Mouse (Mus musculus): Measurements from ENCODE around the gene Slc3a1. TPM values are rescaled to one million over a fixed set of nuclear protein-coding genes. Genes with fewer than 3 reads are reported as not detected.

Slc3a1 gene
- polyA plus RNA-seq, 1 experiment: not detected

GRCm38 (mm10) chr17:85013485-85013884 lies 14.7 kb upstream of the Slc3a1 start:
- peaks cover 8% of the 10 kb centered on the region for H3K4me1 ChIP-seq (ENCODE audit: control insufficient read depth)
- TF ChIP-seq TAL1 (IDR thresholded peaks at IDR 0.05; ENCODE audit: low read length): no peak
- no peak for TF ChIP-seq GATA1 (IDR thresholded peaks at IDR 0.05; ENCODE audit: low read length)
- no peaks in the 10 kb centered on the region for H3K9me3 ChIP-seq (ENCODE audit: control insufficient read depth, low read length)
- peaks cover 60% of the 10 kb centered on the region for H3K36me3 ChIP-seq (ENCODE audit: control insufficient read depth)
- no peak overlapping the region for H3K4me3 ChIP-seq (replicated peaks)
- H3K27me3 ChIP-seq (ENCODE audit: control insufficient read depth): no peaks in the 10 kb centered on the region

DNA sequence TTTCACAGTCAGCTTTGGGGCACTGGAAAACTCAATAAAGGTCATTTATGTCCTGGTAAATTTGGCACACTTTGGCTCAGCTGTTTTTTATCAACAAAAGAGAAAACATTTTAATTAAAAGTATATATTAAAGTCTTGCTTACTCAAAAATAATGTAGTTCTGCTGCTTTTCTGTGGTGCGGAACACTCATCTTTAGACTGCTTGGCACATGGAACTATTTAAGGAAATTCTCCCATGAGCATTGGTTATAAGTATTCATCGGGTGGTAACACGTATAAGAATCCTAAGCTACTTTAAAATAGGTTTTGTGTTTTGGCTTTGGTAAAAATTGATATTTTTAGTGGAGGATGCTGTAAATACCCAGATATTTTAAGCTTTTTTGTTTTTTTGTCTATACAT lies 13.5 kb upstream of the Slc3a1 start:
- TF ChIP-seq GATA1 (IDR thresholded peaks at IDR 0.05; ENCODE audit: low read length): no peak
- no peak for TF ChIP-seq TAL1 (IDR thresholded peaks at IDR 0.05; ENCODE audit: low read length)
- no peaks in the 10 kb centered on the region for H3K9me3 ChIP-seq (ENCODE audit: control insufficient read depth, low read length)
- H3K36me3 ChIP-seq (ENCODE audit: control insufficient read depth): peaks cover 52% of the 10 kb centered on the region

GRCm38 (mm10) chr17:85018344-85018743 lies 9.8 kb upstream of the Slc3a1 start:
- TF ChIP-seq GATA1 (IDR thresholded peaks at IDR 0.05; ENCODE audit: low read length): no peak; the same call in 1 of the 2 replicates
- no peak for TF ChIP-seq TAL1 (IDR thresholded peaks at IDR 0.05; ENCODE audit: low read length)
- Histone ChIP-seq H3K4me1 (ENCODE audit: control insufficient read depth) (peaks cover 15% of the 10 kb centered on the region), H3K27me3 (ENCODE audit: control insufficient read depth) (no peaks in the 10 kb centered on the region), H3K4me3 (replicated peaks) (no peak overlapping the region), H3K9me3 (ENCODE audit: control insufficient read depth, low read length) (no peaks in the 10 kb centered on the region), H3K36me3 (ENCODE audit: control insufficient read depth) (peaks cover 29% of the 10 kb centered on the region)

More for the DNA sequence above, 13.5 kb upstream of the Slc3a1 start:
- Histone ChIP-seq H3K27me3 (ENCODE audit: control insufficient read depth) (no peaks in the 10 kb centered on the region), H3K4me1 (ENCODE audit: control insufficient read depth) (peaks cover 15% of the 10 kb centered on the region), H3K4me3 (replicated peaks) (no peak overlapping the region)

DNA sequence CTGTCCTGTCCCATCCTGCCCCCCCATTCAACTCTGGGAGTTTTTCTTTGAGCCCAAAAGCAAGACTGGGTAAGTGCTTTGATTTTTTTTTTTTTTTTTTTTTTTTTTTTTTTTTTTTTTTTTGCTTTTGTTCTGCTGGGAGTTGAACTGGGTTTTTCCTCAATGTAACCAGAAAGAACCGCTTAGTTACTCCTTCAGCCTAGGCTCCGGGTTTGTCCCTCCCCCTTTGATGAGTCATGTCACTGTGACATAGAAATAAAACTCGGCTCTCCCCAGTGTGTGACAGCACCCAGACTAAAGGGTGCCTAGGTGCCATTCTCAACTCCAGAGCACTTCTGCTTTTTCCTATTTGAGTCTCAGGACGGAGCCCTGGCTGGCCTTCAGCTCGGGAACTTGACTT lies 9.4 kb upstream of the Slc3a1 start:
- H3K36me3 ChIP-seq (ENCODE audit: control insufficient read depth): peaks cover 26% of the 10 kb centered on the region
- no peak for TF ChIP-seq GATA1 (IDR thresholded peaks at IDR 0.05; ENCODE audit: low read length)
- H3K9me3 ChIP-seq (ENCODE audit: control insufficient read depth, low read length): no peaks in the 10 kb centered on the region

DNA sequence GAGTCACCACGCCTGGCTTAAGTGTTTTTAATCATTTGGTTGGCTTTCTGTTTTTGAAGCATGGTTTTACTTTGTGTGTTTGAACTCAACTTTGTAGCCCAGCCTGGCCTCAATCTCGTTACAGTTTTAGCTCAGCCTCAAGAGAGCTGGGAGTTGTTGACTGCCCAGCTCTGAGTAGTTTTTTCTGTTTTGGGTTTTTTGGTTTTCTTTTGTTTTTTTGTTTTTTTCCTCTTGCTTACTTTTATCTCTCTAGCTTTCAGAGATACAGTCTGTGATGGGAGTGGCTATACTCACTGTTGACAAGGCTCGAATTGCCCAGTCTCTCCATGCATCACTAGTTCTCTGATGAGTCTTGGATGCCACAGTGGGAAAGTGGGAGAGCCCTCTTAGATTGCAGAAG lies 7.8 kb upstream of the Slc3a1 start:
- peaks cover 15% of the 10 kb centered on the region for H3K4me1 ChIP-seq (ENCODE audit: control insufficient read depth)
- H3K36me3 ChIP-seq (ENCODE audit: control insufficient read depth): peaks cover 28% of the 10 kb centered on the region
- TF ChIP-seq TAL1 (IDR thresholded peaks at IDR 0.05; ENCODE audit: low read length): no peak
- no peak for TF ChIP-seq GATA1 (IDR thresholded peaks at IDR 0.05; ENCODE audit: low read length)
- H3K9me3 ChIP-seq (ENCODE audit: control insufficient read depth, low read length): no peaks in the 10 kb centered on the region
- H3K27me3 ChIP-seq (ENCODE audit: control insufficient read depth): no peaks in the 10 kb centered on the region
- H3K4me3 ChIP-seq (replicated peaks): no peak overlapping the region

More for the DNA sequence above, 9.4 kb upstream of the Slc3a1 start:
- Histone ChIP-seq H3K4me3 (replicated peaks) (no peak overlapping the region), H3K4me1 (ENCODE audit: control insufficient read depth) (peaks cover 15% of the 10 kb centered on the region), H3K27me3 (ENCODE audit: control insufficient read depth) (no peaks in the 10 kb centered on the region)

- no peaks in the 10 kb centered on the region for H3K9me3 ChIP-seq (ENCODE audit: control insufficient read depth, low read length)
- H3K4me3 ChIP-seq (replicated peaks): no peak overlapping the region
- TF ChIP-seq TAL1 (IDR thresholded peaks at IDR 0.05; ENCODE audit: low read length) (no peak), GATA1 (IDR thresholded peaks at IDR 0.05; ENCODE audit: low read length) (no peak)
Observed at GRCm38 (mm10) chr17:85023247-85024167, 4.7 kb upstream of the Slc3a1 start.

GRCm38 (mm10) chr17:85024237-85024636 lies 3.9 kb upstream of the Slc3a1 start:
- Histone ChIP-seq H3K27me3 (ENCODE audit: control insufficient read depth) (no peaks in the 10 kb centered on the region), H3K36me3 (ENCODE audit: control insufficient read depth) (peaks cover 17% of the 10 kb centered on the region), H3K4me3 (replicated peaks) (no peak overlapping the region), H3K4me1 (ENCODE audit: control insufficient read depth) (peaks cover under 1% of the 10 kb centered on the region), H3K9me3 (ENCODE audit: control insufficient read depth, low read length) (no peaks in the 10 kb centered on the region)
- TF ChIP-seq GATA1 (IDR thresholded peaks at IDR 0.05; ENCODE audit: low read length) (no peak), TAL1 (IDR thresholded peaks at IDR 0.05; ENCODE audit: low read length) (no peak)

More at GRCm38 (mm10) chr17:85023247-85024167, 4.7 kb upstream of the Slc3a1 start:
- peaks cover 17% of the 10 kb centered on the region for H3K36me3 ChIP-seq (ENCODE audit: control insufficient read depth)
- H3K27me3 ChIP-seq (ENCODE audit: control insufficient read depth): no peaks in the 10 kb centered on the region
- H3K4me1 ChIP-seq (ENCODE audit: control insufficient read depth): peaks cover 7% of the 10 kb centered on the region

DNA sequence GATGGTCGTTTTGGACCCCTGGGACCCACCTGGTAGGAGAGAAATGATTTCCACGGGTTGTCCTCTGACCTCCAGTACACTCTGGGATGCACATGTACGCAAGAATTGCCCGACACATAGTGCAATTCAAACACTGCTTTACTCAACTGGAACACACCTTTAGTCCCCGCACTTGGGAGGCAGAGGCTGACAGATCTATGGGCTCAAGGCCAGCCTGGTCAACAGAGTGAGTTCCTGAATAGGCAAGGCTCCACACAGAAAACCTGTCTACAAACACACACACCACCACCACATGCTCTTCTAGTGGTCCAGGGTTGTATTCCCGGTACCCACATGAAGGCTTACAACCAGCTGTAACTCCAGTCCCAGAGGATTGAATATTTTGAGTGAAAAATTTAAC lies 3.0 kb upstream of the Slc3a1 start:
- no peaks in the 10 kb centered on the region for H3K9me3 ChIP-seq (ENCODE audit: control insufficient read depth, low read length)
- no peaks in the 10 kb centered on the region; the same call in none of the 2 replicates for H3K4me1 ChIP-seq (ENCODE audit: control insufficient read depth)
- no peak for TF ChIP-seq GATA1 (IDR thresholded peaks at IDR 0.05; ENCODE audit: low read length)
- TF ChIP-seq TAL1 (IDR thresholded peaks at IDR 0.05; ENCODE audit: low read length): no peak
- 0 out of 2 replicates have a peak, but pooled peaks cover 2% of the 10 kb centered on the region for H3K27me3 ChIP-seq (ENCODE audit: control insufficient read depth)
- no peak overlapping the region for H3K4me3 ChIP-seq (replicated peaks)
- peaks cover 14% of the 10 kb centered on the region for H3K36me3 ChIP-seq (ENCODE audit: control insufficient read depth)

GRCm38 (mm10) chr17:85026436-85026835 lies 1.7 kb upstream of the Slc3a1 start:
- 0 out of 2 replicates have a peak, but pooled peaks cover 2% of the 10 kb centered on the region for H3K27me3 ChIP-seq (ENCODE audit: control insufficient read depth)
- H3K36me3 ChIP-seq (ENCODE audit: control insufficient read depth): peaks cover 14% of the 10 kb centered on the region
- H3K4me3 ChIP-seq (replicated peaks): no peak overlapping the region
- no peaks in the 10 kb centered on the region; the same call in none of the 2 replicates for H3K4me1 ChIP-seq (ENCODE audit: control insufficient read depth)
- H3K9me3 ChIP-seq (ENCODE audit: control insufficient read depth, low read length): no peaks in the 10 kb centered on the region
- no peak for TF ChIP-seq TAL1 (IDR thresholded peaks at IDR 0.05; ENCODE audit: low read length)
- TF ChIP-seq GATA1 (IDR thresholded peaks at IDR 0.05; ENCODE audit: low read length): no peak
